Mouse (Mus musculus): Measurements from ENCODE around the gene Chl1. TPM values are rescaled to one million over a fixed set of nuclear protein-coding genes. Genes with fewer than 3 reads are reported as not detected.

Gene Chl1
- polyA plus RNA-seq, 1 experiment from 2014 or later, result 10.8 TPM

DNA sequence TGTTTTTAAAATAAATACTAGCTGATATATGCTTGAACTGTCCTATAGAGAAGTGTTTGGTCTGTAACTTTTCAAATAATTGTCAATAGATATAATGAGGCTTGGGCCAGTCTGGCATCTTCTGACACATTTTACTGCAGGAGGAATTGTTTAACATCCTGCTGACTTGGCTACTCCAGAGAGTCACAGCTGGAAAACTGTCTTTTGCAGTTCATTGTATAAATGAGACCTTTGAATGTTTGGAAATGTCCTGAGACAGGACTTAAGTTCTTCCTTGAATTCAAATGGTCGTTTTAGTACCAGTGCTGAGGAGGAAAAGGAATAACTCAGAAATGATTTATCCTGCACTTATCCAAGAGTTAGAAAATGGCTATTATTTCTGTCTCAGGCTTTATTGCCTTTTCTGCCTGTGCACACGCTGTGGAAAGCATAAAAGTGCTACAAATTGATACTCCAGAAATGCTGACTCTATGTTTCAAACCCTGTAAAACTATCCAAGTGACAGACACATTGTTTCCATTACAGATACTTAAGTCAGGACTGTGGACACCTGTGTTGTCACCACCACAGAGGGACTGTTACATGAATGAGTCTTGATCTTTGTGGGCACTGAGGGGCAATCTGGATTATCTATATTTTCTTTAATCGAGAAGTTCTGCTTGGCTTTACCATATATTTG is 105.7 kb downstream of the Chl1 start:
- no peaks in the 10 kb centered on the region for H3K27me3 ChIP-seq (ENCODE audit: insufficient read depth, poor library complexity, severe bottlenecking)
- peaks cover 12% of the 10 kb centered on the region for H3K4me1 ChIP-seq (replicated peaks)
- no peak overlapping the region for H3K4me3 ChIP-seq
- no peak for DNase-seq (ENCODE audit: low spot score)
- no peaks in the 10 kb centered on the region for H3K9me3 ChIP-seq
- H3K36me3 ChIP-seq, result no peaks in the 10 kb centered on the region
- H3K27ac ChIP-seq, result no peak overlapping the region
- WGBS, result 51% methylated on average over 3 of the region's 3 CpGs

DNA sequence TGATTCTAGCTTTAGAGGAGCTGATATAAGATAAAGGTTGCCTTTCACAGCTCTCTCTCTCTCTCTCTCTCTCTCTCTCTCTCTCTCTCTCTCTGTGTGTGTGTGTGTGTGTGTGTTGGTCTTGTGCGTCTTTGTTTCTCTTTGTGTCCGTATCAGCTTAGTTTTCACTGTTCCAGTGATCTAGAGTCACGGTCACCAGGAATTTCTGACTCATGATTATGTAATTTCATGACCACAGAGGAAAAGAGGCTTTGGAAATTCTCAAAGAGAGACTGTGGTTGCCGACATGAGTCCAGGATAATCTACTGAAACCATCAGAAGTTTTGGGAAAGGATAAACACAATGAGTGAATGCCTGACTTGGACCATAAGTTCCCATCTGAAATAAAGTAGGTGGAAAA is 110.5 kb downstream of the Chl1 start:
- Histone ChIP-seq H3K4me1 (replicated peaks) (peaks cover 27% of the 10 kb centered on the region), H3K36me3 (no peaks in the 10 kb centered on the region), H3K9me3 (no peaks in the 10 kb centered on the region), H3K4me3 (no peak overlapping the region), H3K27me3 (ENCODE audit: insufficient read depth, poor library complexity, severe bottlenecking) (no peaks in the 10 kb centered on the region), H3K27ac (peak overlapping the region; percentile 29; the same call in 1 of the 2 replicates)
- 59% methylated on average over 4 of the region's 4 CpGs for WGBS
- DNase-seq (ENCODE audit: low spot score), result no peak

GRCm38 (mm10) chr6:103622117-103622713 is 111.8 kb downstream of the Chl1 start:
- 21% methylated on average over 3 of the region's 3 CpGs for WGBS
- no peak for DNase-seq (ENCODE audit: low spot score)
- H3K4me3 ChIP-seq, result no peak overlapping the region
- no peaks in the 10 kb centered on the region for H3K9me3 ChIP-seq
- H3K4me1 ChIP-seq (replicated peaks), result peaks cover 25% of the 10 kb centered on the region
- H3K36me3 ChIP-seq, result no peaks in the 10 kb centered on the region
- no peaks in the 10 kb centered on the region for H3K27me3 ChIP-seq (ENCODE audit: insufficient read depth, poor library complexity, severe bottlenecking)
- H3K27ac ChIP-seq, result no peak overlapping the region

DNA sequence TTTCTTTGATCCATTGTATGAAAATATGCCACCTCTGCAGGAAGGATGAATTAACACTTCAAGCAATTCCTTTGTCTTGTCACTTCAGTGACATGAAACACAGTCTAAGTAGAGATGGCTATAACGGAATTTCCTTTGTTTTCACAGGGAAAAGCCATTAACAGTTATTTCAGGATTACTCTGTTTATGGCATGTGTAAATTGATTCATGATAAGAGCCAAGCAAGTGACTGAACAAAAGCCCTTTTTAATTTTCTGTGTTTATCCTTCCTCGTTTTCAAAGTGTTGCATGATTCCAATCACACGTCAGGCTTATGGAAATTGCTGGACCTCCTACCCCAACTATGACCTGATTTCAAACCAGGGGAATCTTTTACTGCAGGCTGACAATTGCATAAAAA is 122.5 kb downstream of the Chl1 start:
- Histone ChIP-seq H3K27me3 (ENCODE audit: insufficient read depth, poor library complexity, severe bottlenecking) (no peaks in the 10 kb centered on the region), H3K4me3 (no peak overlapping the region), H3K27ac (no peak overlapping the region), H3K4me1 (replicated peaks) (peaks cover 11% of the 10 kb centered on the region), H3K9me3 (no peaks in the 10 kb centered on the region), H3K36me3 (no peaks in the 10 kb centered on the region)
- WGBS, result 32% methylated on average over 3 of the region's 3 CpGs
- no peak for DNase-seq (ENCODE audit: low spot score)

DNA sequence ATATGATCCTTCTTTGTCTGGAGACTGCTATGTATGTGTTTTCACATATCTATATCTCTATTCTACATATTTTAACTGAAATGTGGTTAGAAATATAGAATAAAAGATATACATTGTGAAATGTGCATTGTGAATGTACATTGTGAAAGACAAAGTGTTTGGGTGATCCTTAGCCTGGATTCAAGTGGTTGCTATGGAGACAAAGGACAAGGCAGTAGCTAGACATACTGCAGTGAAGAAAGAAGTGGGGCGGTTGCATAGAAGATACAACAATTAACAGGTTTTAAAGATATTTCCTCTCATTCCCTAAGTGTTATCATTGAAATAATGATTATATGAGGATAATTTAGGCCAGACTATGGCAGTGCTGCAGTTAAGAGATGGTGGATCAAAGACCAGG is 146.4 kb downstream of the Chl1 start:
- Histone ChIP-seq H3K27ac (no peak overlapping the region), H3K27me3 (ENCODE audit: insufficient read depth, poor library complexity, severe bottlenecking) (no peaks in the 10 kb centered on the region), H3K4me3 (no peak overlapping the region), H3K9me3 (no peaks in the 10 kb centered on the region), H3K4me1 (replicated peaks) (peaks cover 9% of the 10 kb centered on the region; the same call in 1 of the 2 replicates), H3K36me3 (no peaks in the 10 kb centered on the region)
- 49% methylated on average over 1 of the region's 1 CpGs for WGBS
- DNase-seq (ENCODE audit: low spot score), result no peak

DNA sequence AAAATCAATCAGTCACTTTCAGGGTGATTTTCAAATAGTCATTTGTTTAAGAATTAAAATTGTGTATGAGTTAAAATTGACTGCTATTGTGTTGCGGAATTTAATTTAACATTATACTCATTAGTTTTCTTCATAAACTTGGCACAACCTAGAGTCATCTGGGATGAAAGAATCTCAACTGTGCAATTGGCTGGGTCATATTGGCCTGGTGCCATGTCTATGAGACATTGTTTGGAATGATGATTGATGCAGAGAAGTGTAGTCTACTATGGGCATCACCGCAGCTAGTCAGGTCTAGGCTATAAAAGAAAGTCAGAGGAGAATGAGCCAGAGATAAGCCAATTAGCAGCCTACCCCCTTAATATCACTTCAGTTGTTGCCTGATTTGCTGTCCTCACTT is 148.8 kb downstream of the Chl1 start:
- H3K27ac ChIP-seq, result no peak overlapping the region
- WGBS, result 100% methylated on average over 2 of the region's 2 CpGs
- H3K4me3 ChIP-seq, result no peak overlapping the region
- H3K4me1 ChIP-seq (replicated peaks), result peaks cover 9% of the 10 kb centered on the region; the same call in 1 of the 2 replicates
- H3K9me3 ChIP-seq, result no peaks in the 10 kb centered on the region
- H3K27me3 ChIP-seq (ENCODE audit: insufficient read depth, poor library complexity, severe bottlenecking), result no peaks in the 10 kb centered on the region
- DNase-seq (ENCODE audit: low spot score), result no peak
- no peaks in the 10 kb centered on the region for H3K36me3 ChIP-seq

DNA sequence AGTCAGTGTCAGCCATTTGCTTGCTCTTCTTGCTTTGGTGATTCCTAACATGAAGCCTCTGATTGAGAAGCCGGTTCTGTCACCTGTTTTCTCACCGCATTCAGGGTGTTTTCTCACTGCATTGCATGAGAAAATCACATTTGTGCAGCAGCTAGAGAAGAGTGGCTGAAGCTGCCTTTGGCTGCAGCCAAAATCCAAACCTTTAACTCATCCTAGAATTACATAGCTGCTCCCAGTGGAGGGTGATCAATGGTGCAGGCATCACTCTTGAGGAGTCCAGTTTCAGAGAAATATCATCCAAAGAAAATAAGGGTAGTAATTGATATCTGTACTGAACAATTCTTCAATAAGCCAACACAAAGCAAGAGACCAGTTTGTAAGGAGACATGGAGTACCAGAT is 154.8 kb downstream of the Chl1 start:
- no peak overlapping the region for H3K27ac ChIP-seq
- no peaks in the 10 kb centered on the region for H3K27me3 ChIP-seq (ENCODE audit: insufficient read depth, poor library complexity, severe bottlenecking)
- no peak overlapping the region for H3K4me3 ChIP-seq
- 85% methylated on average over 2 of the region's 2 CpGs for WGBS
- no peaks in the 10 kb centered on the region for H3K9me3 ChIP-seq
- no peaks in the 10 kb centered on the region for H3K36me3 ChIP-seq
- peaks cover under 1% of the 10 kb centered on the region; the same call in 1 of the 2 replicates for H3K4me1 ChIP-seq (replicated peaks)
- no peak for DNase-seq (ENCODE audit: low spot score)

DNA sequence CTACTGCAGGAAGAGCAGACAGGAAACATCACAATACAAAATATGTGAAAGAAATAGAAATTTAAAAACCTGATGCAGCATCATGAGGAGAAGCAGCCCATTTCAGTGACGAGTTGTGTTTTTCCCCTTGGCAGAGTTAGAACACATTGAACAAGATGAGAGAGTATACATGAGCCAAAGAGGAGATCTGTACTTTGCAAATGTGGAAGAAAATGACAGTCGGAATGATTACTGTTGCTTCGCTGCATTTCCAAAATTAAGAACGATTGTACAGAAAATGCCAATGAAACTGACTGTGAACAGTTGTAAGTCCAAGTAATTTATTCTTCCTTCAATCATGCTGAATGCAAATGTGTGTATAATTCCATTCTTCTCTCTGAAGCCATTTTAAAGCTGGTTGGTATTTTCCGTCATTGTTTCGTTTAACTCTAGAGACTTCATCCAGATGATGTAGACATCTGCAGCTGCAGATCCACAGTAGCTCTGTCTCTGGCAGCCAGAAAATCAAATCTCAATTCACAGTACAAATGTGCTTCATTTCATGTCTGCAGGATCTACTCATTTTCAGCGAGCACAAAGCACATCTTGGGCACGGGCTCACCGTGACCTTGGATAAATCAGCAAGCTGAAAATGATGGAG is 155.4 kb downstream of the Chl1 start:
- no peak for DNase-seq (ENCODE audit: low spot score)
- WGBS, result 89% methylated on average over 9 of the region's 9 CpGs
- Histone ChIP-seq H3K27me3 (ENCODE audit: insufficient read depth, poor library complexity, severe bottlenecking) (no peaks in the 10 kb centered on the region), H3K27ac (no peak overlapping the region), H3K4me1 (replicated peaks) (peaks cover 7% of the 10 kb centered on the region), H3K4me3 (no peak overlapping the region), H3K36me3 (no peaks in the 10 kb centered on the region), H3K9me3 (no peaks in the 10 kb centered on the region)

DNA sequence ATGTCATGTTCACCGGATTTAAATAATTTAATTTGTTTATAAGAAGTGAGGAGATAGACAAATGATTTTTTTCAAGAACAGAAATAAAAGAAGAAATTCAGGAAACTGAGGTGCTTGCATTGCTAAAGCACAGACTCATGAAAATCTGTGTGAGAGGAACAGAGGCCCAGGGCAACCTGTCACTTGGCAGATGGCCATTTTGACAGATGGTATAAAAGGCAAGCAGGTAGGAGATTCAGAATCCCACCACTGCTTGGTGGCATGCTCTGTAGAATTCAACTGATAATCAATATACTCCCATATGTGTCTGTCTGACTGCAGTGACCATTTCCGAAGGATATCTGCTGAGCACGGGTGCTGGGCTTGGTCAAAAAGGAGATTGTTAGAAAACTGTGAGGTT is 162.7 kb downstream of the Chl1 start:
- no peak for DNase-seq (ENCODE audit: low spot score)
- H3K4me3 ChIP-seq, result no peak overlapping the region
- WGBS, result 89% methylated on average over 3 of the region's 3 CpGs
- H3K36me3 ChIP-seq, result no peaks in the 10 kb centered on the region
- H3K9me3 ChIP-seq, result no peaks in the 10 kb centered on the region
- peaks cover 27% of the 10 kb centered on the region for H3K4me1 ChIP-seq (replicated peaks)
- H3K27ac ChIP-seq, result no peak overlapping the region
- no peaks in the 10 kb centered on the region for H3K27me3 ChIP-seq (ENCODE audit: insufficient read depth, poor library complexity, severe bottlenecking)

DNA sequence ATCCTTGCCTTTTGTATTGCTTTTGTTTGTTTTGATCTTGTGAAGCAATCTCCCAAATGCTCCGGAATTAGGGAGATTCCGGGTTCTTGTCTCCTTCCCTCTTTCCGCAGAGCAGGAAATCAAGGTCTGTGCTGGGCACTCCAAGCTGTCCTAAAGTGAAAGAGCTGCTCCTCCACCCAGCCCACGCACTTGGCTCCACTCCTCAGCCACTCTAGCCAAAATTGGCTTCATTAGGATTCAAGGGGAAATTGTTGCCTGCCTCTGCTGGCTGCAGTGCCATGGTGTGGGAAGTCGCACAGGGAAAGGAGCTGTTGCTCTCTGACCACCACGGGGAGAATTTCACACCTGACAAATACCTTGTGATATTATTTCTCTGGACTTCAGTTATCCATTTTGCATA is 163.9 kb downstream of the Chl1 start:
- Histone ChIP-seq H3K27me3 (ENCODE audit: insufficient read depth, poor library complexity, severe bottlenecking) (no peaks in the 10 kb centered on the region), H3K4me1 (replicated peaks) (peaks cover 27% of the 10 kb centered on the region), H3K36me3 (no peaks in the 10 kb centered on the region), H3K27ac (no peak overlapping the region), H3K4me3 (no peak overlapping the region), H3K9me3 (no peaks in the 10 kb centered on the region)
- 75% methylated on average over 6 of the region's 6 CpGs for WGBS
- DNase-seq (ENCODE audit: low spot score), result no peak

DNA sequence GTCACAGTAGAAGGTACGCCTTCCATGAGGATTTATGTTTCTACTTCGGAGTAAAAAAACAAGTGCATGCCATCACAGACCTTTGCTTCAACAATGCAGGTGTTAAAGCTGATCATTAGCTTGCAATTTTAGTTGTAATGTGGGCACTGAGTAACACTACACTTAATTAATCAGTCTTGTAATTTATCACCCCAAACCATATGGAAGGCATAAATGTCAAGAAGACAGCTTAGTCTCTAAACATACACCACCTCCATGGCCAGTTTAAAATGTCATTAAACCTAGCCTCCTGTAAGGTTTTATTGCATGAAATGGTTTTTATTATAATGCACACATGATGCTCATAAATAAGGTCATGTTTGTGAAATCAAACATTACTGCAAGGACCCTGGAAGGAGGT is 164.8 kb downstream of the Chl1 start:
- H3K9me3 ChIP-seq, result no peaks in the 10 kb centered on the region
- H3K27me3 ChIP-seq (ENCODE audit: insufficient read depth, poor library complexity, severe bottlenecking), result no peaks in the 10 kb centered on the region
- peaks cover 26% of the 10 kb centered on the region for H3K4me1 ChIP-seq (replicated peaks)
- no peak for DNase-seq (ENCODE audit: low spot score)
- no peak overlapping the region for H3K27ac ChIP-seq
- 100% methylated on average over 2 of the region's 2 CpGs for WGBS
- H3K4me3 ChIP-seq, result no peak overlapping the region
- no peaks in the 10 kb centered on the region for H3K36me3 ChIP-seq

DNA sequence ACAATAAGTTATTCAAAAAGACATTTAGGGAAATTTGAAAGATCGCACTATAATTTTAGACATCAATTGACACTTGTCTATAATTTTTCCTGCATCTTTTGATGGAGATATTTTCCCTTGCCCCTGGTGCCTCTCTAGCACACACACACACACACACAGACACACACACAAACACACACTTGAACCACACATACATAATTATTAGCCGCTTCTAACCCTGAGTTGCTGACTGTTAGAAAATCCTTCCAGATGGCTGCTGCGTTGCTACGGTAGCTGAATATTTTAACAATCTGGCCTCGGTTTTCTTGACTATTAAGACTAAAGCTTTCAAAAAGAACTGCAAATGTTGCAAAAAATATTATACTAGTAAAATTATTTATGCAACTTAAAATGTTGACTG is 166.3 kb downstream of the Chl1 start:
- H3K27me3 ChIP-seq (ENCODE audit: insufficient read depth, poor library complexity, severe bottlenecking), result no peaks in the 10 kb centered on the region
- H3K36me3 ChIP-seq, result no peaks in the 10 kb centered on the region
- no peak overlapping the region for H3K27ac ChIP-seq
- H3K9me3 ChIP-seq, result no peaks in the 10 kb centered on the region
- no peak overlapping the region for H3K4me3 ChIP-seq
- peaks cover 11% of the 10 kb centered on the region for H3K4me1 ChIP-seq (replicated peaks)
- DNase-seq (ENCODE audit: low spot score), result no peak
- WGBS, result 60% methylated on average over 5 of the region's 5 CpGs

- Histone ChIP-seq H3K4me1 (replicated peaks) (peaks cover 10% of the 10 kb centered on the region), H3K9me3 (no peaks in the 10 kb centered on the region), H3K4me3 (no peak overlapping the region), H3K27me3 (ENCODE audit: insufficient read depth, poor library complexity, severe bottlenecking) (no peaks in the 10 kb centered on the region), H3K27ac (no peak overlapping the region), H3K36me3 (no peaks in the 10 kb centered on the region)
- WGBS, result 98% methylated on average over 1 of the region's 1 CpGs
- DNase-seq (ENCODE audit: low spot score), result no peak
These were observed 166.7 kb downstream of the Chl1 start for GRCm38 (mm10) chr6:103677072-103677471.
